Mouse (Mus musculus) urinary bladder, postnatal 4 days (tissue): ENCODE measurements around the gene Gm20388.

ENCODE experiments used
- DNase-seq, 2 experiments: peaks; one replicate each; pipeline ENCODE4 v3.0.0; 2021 to 2022; ENCODE audit warnings: low spot score in 2 of 2

The Gm20388 gene

DNA sequence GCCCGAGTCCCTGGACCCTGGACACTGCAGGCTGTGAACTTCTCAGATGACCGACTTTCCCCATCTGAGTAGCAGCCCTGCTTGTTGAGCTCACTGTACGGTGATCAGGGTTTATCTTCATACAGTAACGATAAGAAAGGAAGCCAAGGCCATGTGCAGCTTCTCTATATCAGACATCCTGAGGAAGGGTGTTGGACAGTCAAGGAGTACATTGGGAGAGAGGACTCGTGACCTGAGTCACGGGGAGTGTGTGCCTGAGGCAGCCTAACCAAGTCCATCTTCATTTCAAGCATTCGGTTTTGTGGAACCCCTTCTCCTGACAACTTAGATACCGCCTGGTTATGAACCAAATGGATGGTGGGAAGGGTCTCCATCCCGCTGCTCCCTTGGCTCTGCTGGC is 1964.9 kb downstream of the Gm20388 start:
- DNase-seq = no peak

DNA sequence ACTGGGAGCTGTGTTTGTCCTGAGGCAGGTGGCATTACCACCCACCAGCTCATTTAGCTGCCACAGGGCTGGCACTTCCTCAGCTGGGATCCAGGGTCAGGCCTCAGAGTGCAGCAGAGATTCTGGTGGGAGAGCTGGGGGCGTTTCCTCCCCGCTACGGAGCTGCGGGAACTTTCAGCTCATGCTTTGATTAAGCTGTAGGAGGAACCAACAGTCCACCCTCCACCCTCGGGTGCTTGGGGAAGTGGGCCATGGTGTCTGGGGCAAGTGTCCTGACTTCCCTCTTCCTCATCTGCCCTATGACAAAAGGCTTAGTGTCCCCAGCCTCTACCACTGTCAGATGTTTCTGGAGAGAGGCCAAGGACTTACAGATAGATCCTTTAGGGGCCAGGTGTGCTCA is 1966.6 kb downstream of the Gm20388 start:
- no peak for DNase-seq

- DNase-seq = no peak
These were observed 1967.3 kb downstream of the Gm20388 start for GRCm38 (mm10) chr8:121877828-121878480.

GRCm38 (mm10) chr8:121879712-121880111 is 1969.1 kb downstream of the Gm20388 start:
- no peak for DNase-seq

DNA sequence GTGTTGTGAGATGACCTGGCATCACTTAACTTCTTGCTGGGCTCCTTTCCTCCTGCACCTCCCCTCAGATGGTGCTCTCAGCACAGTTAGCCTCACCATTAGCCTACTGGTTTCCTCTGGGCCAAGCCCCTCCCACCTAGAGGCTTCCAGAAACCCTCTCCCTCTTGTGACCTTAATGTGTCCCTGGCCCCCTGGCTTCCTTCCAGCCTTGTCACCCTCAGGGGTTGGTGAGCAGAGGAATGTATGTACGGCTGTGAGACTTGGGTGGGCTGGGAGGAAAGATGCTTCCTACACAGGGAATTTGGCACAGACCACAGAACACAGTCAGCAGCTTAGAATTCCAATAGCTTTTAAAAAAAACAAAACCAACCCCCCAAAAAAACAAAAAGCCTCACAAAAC is 1970.2 kb downstream of the Gm20388 start:
- DNase-seq = peak in 1 of 2 experiments; percentile 51

GRCm38 (mm10) chr8:121881921-121882320 is 1971.3 kb downstream of the Gm20388 start:
- no peak for DNase-seq

DNA sequence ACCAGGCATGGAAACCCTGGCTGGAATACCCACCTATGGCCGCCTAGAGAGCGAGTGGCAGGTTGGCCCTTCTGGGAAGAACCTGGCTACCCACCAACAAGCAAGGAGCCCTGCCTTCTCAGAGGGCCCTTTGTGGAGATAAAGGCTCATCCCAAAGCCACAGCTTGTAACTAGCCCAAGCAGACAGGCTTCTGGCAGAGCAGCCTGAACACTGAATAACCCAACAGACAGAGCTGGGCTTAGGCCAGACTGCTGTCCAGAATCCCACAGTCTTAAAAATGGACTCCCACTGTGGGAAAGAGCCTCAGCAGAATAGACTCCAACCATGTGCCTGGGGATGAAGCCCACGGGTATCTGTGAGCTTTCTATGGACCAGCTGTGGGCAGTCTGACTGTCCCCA is 1973.5 kb downstream of the Gm20388 start:
- no peak for DNase-seq

DNA sequence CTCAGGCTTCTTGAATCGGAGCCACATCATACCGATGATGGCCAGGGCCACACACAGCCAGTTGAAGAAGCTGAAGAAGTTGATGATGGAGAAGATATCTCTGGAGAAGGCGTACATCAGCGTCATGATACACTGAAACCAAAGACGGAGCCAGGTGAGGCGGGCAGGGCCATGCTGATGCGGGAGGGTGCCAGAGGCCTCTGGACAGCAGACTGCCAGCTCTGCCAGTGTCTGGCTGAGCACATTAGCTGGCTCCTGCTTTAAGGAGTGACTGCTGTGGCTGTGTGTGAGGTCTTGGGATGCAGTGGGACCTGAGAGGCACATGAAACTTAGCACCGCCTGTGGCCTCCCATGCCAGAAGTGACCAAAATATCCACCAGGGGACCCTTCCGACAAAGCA is 1974.4 kb downstream of the Gm20388 start:
- DNase-seq = no peak

DNA sequence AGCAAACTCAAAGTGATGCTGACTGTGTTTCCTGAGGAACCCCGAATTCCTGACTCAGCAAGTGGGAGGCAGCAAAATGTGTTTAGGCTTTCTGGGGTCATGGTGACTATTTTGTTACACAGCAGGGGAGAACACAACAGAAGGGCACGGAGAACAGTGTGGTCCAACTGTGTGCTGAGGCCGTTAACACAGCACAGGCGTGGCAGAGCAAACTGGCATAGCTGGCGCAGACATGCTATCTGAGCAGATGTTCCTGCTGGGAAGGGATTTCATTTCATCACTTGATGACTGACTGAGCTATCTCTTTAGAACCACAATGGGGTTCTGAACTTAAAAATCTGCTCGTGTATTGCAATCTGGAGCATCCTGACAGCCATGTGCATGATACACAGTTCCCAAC is 1974.8 kb downstream of the Gm20388 start:
- no peak for DNase-seq

- DNase-seq = no peak
These were observed 1976.9 kb downstream of the Gm20388 start for GRCm38 (mm10) chr8:121887547-121887946.

DNA sequence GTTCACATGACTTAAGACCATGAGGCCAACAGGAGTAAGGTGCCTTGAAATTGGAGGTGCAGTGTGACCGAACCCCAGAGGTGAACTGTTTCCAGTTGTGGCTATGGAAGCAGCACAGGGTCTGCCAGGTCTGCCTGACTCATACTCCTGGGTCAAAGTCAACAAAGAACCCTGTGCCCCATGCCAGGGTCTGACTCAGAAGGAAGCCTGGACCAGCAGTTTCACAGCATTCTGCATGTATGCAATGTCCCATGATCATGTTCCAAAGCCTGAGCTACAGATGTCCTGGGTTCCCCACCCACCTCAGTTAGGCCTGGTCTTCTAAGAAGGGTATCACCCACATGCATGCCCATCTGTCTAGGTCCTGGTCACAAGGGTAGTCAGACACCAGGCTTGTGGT is 1978.7 kb downstream of the Gm20388 start:
- DNase-seq = no peak

GRCm38 (mm10) chr8:121889810-121890785 is 1979.5 kb downstream of the Gm20388 start:
- DNase-seq = no peak

GRCm38 (mm10) chr8:121892875-121893274 is 1982.2 kb downstream of the Gm20388 start:
- no peak for DNase-seq

GRCm38 (mm10) chr8:121895910-121896309 is 1985.3 kb downstream of the Gm20388 start:
- DNase-seq = no peak

DNA sequence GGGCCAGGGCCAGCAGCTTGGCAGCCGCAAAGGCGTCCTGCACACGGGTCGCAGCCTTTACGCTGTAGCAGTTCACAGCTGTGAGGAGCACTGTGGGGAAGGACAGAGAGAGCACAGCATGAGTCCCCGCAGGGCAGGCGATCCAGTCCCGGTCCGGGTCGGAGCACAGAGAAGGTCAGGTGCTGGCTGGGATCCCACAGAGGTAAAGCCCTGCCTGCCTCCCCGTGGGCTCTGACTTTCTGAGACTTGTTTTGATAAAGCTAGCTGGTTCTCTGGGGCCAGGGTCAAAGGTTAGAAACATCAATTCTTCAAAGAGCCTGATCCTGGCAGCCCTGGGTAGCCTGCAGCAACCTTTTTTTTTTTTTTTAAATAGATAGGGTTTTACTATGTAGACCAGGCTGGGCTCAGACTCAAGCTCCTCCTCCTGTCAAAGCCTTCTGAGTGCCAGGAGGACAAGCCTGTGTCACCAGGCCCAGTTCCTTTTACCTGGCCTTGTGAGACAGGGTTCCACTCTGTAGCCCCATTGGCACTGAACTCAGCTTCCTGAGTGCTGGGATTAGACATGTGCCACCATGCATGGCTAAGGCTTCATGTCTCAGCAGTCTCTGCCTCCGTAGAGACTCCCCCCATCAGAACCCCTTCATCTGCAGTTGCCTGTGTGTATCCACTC is 1986.0 kb downstream of the Gm20388 start:
- DNase-seq = no peak

DNA sequence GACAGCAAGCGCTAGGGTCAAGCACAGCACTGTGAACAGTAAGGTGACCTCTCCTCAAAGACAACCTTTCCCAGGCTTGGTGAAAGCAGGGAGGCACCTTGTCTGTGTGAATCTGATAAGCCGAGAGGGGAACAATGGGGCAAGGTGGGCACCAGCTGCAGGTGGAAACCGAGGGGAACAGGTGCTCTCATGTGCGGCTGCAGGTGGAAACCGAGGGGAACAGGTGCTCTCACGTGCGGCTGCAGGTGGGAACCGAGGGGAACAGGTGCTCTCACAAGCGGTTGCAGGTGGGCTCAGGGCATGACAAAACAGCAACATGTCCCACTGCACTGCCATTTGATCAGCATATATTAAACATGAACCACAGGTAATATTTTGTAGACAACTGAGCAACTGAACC is 1986.6 kb downstream of the Gm20388 start:
- no peak for DNase-seq

- no peak for DNase-seq
These were observed 1987.3 kb downstream of the Gm20388 start for GRCm38 (mm10) chr8:121897871-121898381.

DNA sequence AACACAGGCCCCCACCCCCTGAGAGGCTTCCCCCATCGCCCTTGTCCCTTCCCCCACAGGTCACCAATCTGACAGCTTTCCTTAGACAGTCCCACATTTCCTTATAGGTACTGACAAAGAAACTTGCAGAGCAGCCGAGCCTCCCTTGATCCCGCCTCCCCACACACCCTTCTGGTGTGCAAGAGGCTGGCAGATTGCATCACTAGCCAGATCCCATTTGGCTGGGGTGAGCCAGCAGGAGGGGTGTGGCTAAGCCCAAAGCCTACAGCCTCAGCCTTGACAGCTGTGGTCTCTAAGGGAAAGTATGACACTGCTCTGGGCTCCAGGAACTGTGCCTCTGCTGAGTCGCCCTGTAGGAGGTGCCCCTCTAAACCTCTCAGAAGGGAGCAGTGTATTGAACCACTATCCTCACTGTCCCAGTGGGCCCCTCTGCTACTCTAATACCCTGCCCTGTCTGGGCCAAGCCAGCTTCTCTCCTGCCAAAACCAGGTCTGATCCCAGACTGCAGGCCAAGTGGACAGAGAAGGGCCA is 1987.8 kb downstream of the Gm20388 start:
- peak; percentile 71 to 83 for DNase-seq

- DNase-seq = no peak
These were observed 1988.8 kb downstream of the Gm20388 start for GRCm38 (mm10) chr8:121899180-121900044.

DNA sequence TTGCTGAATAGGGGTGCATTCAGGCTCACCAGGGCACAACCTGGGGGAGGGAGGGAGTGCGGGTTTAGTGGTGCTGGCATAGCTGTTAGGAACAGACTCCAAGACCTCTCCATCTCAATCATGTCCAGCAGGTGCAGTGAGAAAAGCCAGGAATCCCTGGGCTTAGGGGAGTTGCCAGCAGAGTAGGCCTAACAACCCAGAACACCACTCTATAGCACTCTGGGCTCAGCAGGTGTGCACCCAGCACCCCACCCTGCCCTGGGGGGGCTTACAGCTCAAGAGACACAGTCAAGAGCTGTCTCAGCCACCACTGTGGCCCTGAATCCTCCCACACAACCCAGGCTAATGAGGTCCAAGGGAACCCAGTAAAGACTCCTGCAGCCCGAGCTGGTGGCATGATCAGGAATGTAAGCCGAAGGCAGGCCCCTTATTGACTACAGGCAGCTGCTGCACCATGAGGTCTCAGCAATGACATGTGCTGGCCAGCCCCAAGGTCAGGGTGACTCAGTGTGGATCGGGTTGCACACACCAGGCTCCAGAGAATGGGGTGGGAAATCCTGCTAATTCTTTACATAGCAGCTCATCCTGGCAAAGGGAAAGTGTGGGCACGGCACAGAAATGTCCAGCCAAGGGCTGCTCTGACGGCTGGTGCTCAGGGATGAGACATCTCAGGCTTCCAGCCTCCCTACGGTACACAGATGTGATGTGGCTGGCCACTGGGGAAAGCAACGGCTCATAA is 1991.0 kb downstream of the Gm20388 start:
- DNase-seq = no peak
